Mouse (Mus musculus) thymus, adult 2 months (tissue): ENCODE data around the gene Nek4.

Source experiments
- CTCF ChIP-seq: fragments of 200-500 bp; IDR thresholded peaks from 2 replicates; pipeline ENCODE4 v1.5.1; 2012; ENCODE audit warnings: mild to moderate bottlenecking, control low read depth, low read length, moderate library complexity, borderline replicate concordance; ENCODE audit not compliant: control insufficient read depth, poor library complexity, insufficient read depth; ENCODE audit errors: extremely low read depth
- POLR2A ChIP-seq: fragments of 200-500 bp; IDR thresholded peaks from 2 replicates; pipeline ENCODE4 v1.6.1; 2012; ENCODE audit warnings: mild to moderate bottlenecking, low read length, control low read depth, moderate library complexity; ENCODE audit not compliant: control insufficient read depth, poor library complexity, insufficient read depth; ENCODE audit errors: extremely low read depth

GRCm38 (mm10) chr14:31013928-31014327, 62.8 kb downstream of the Nek4 start:
- TF ChIP-seq POLR2A (no peak), CTCF (no peak)
